Mouse (Mus musculus) intestine, postnatal 0 days (tissue): ENCODE results near the gene Gadd45b. TPM values are rescaled to one million over a fixed set of nuclear protein-coding genes. Genes with fewer than 3 reads are reported as not detected.

Experiments used
- ATAC-seq: fragments of 200-750 bp; cut with Nextera tagmentation; 2 replicates; pipeline ENCODE4 v1.8.0; 2017; ENCODE audit warnings: mild to moderate bottlenecking, moderate TSS enrichment, moderate library complexity
- H3K27ac ChIP-seq: fragments of 300-500 bp; sonication (generic); 2 replicates; pipeline ENCODE4 v1.5.1; 2014; ENCODE audit warnings: mild to moderate bottlenecking, low read depth, low read length, moderate library complexity
- H3K27me3 ChIP-seq: fragments of 300-500 bp; sonication (generic); replicated peaks from 2 replicates; pipeline ENCODE4 v1.6.1; 2014; ENCODE audit warnings: low read length, mixed read lengths; ENCODE audit not compliant: control insufficient read depth, insufficient read depth
- H3K36me3 ChIP-seq: fragments of 300-500 bp; sonication (generic); 2 replicates; pipeline ENCODE4 v1.6.1; 2014; ENCODE audit warnings: mild to moderate bottlenecking, moderate library complexity; ENCODE audit not compliant: control insufficient read depth, insufficient read depth
- H3K4me1 ChIP-seq: fragments of 300-500 bp; sonication (generic); replicated peaks from 2 replicates; pipeline ENCODE4 v1.6.1; 2014; ENCODE audit warnings: antibody characterized with exemption, low read length, mixed read lengths; ENCODE audit not compliant: control insufficient read depth, insufficient read depth
- H3K4me2 ChIP-seq: fragments of 300-500 bp; sonication (generic); replicated peaks from 2 replicates; pipeline ENCODE4 v1.6.1; 2014; ENCODE audit warnings: low read depth, mild to moderate bottlenecking, moderate library complexity
- H3K4me3 ChIP-seq: fragments of 300-500 bp; sonication (generic); 2 replicates; pipeline ENCODE4 v1.5.1; 2014; ENCODE audit warnings: low read depth, low read length
- H3K9ac ChIP-seq: fragments of 300-500 bp; sonication (generic); 2 replicates; pipeline ENCODE4 v1.6.1; 2014; ENCODE audit warnings: mild to moderate bottlenecking, low read depth, low read length
- H3K9me3 ChIP-seq: fragments of 300-500 bp; sonication (generic); 2 replicates; pipeline ENCODE4 v1.6.1; 2016; ENCODE audit warnings: mixed run types; ENCODE audit not compliant: control insufficient read depth
- CTCF ChIP-seq: sonication (generic); IDR thresholded peaks from 2 replicates; pipeline ENCODE4 v1.5.1; 2016; ENCODE audit warnings: low read depth, mild to moderate bottlenecking, control low read depth, antibody characterized with exemption, moderate library complexity
- WGBS: fragments of 180-500 bp; shearing (Covaris S2); extraction: QIAGEN DNeasy Blood & Tissue Kit; methylation state at CpG from one replicate; pipeline ENCODE4 v1.1.7; 2014; 5-methylcytosine and 5-hydroxymethylcytosine counted together
- polyA plus RNA-seq: library from polyadenylated mRNA; unstranded; fragments of >200 nt; fragmentation: Nextera tagmentation; extraction: Ambion mirVana; gene quantifications from 2 replicates; pipeline ENCODE4 v1.2.1, GENCODE M21; 2015

Gene Gadd45b
- polyA plus RNA-seq, 1 experiment from 2014 or later = 19.9 TPM

DNA sequence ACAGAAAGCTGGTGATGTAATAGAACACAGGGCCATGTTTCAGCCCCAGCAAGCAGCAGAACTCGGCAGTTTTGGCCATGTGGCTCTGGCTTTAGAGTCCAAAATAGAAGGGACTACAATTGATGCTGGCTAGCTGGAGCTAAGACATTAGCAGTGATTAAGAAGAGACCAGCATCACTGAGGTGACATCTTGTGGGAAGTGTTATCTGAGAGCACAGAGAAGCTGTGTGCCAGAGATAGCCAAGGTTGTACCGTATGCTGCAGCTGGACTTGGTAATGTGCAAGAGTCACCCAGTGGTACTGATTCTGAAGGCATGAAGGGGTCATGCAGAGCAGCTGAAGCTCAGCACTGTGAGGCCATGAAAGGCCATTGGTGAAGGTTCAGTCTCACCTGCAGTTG is 14.6 kb upstream of the Gadd45b start:
- Histone ChIP-seq H3K27me3 (no peaks in the 10 kb centered on the region), H3K4me3 (no peak overlapping the region), H3K4me1 (peaks cover 6% of the 10 kb centered on the region; the same call in 1 of the 2 replicates), H3K36me3 (peaks cover 3% of the 10 kb centered on the region; the same call in 1 of the 2 replicates), H3K27ac (peak overlapping the region; percentile 78; the same call in 1 of the 2 replicates), H3K9me3 (no peaks in the 10 kb centered on the region), H3K4me2 (no peak overlapping the region), H3K9ac (no peak overlapping the region)
- 71% methylated on average over 2 of the region's 2 CpGs for WGBS
- ATAC-seq = no peak
- TF ChIP-seq CTCF = no peak

DNA sequence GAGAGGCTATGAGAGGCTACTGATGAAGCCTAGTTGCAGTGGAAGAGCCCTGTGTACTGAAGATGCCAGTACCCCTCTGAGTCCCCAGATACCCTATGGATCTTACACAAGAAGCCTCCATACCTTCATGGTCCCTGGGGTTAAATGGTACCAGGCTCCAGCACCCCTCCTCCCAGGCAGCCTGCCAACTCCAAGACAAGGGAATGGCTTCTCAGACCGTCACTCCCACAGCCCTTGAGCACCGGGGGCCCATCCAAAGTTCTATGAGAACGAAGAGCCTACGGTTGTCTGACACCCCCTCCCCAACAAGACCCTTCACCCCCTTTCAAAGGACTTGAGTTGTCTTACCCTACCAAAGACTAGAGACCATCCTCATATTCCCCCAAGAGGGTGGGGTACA is 14.1 kb upstream of the Gadd45b start:
- Histone ChIP-seq H3K27me3 (no peaks in the 10 kb centered on the region), H3K9ac (no peak overlapping the region), H3K27ac (0 out of 2 replicates have a peak overlapping the region, but pooled peaks have one; percentile 2), H3K4me3 (no peak overlapping the region), H3K9me3 (no peaks in the 10 kb centered on the region), H3K36me3 (no peaks in the 10 kb centered on the region; the same call in 1 of the 2 replicates), H3K4me2 (no peak overlapping the region), H3K4me1 (peaks cover 6% of the 10 kb centered on the region; the same call in 1 of the 2 replicates)
- 78% methylated on average over 4 of the region's 4 CpGs for WGBS
- no peak for ATAC-seq
- no peak for TF ChIP-seq CTCF

DNA sequence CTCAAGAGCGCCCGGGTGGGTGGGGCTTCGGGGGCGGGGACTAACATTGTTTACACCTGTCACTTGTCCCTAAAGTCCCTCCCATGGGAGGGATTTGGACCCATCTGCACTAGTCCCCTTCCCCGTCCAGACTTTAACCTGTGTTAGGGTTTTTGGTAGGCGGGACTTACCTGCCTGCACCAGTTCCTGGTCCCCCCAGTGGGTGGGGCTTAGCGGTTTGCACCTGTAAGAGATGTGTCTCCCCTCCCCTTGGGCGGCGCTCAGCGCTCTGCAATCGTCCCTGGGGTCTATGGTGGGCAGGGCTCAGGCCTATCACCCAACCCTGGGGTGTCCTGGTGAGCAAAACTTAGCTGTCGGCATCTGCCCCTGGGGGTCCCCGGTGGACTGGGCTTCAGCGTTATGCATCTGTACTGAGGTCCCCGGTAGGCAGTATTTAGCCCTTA is 12.5 kb upstream of the Gadd45b start:
- WGBS = 3% methylated on average over 15 of the region's 15 CpGs

GRCm38 (mm10) chr10:80917779-80918434 is 12.0 kb upstream of the Gadd45b start, which contains the start of gene Lmnb2:
TSS of gene Lmnb2 (minus strand) at chr10:80918245.
- peak; percentile 31 for TF ChIP-seq CTCF
- Histone ChIP-seq H3K9ac (peak within 1 kb of the TSS; percentile 66), H3K4me2 (peak within 1 kb of the TSS; percentile 93), H3K9me3 (no peaks in the 10 kb centered on the region), H3K36me3 (no peaks in the 10 kb centered on the region; the same call in 1 of the 2 replicates), H3K27ac (peak within 1 kb of the TSS; percentile 71), H3K27me3 (no peaks in the 10 kb centered on the region), H3K4me1 (peaks cover 6% of the 10 kb centered on the region; the same call in 1 of the 2 replicates), H3K4me3 (peak within 1 kb of the TSS; percentile 83)
- under 1% methylated on average over 61 of the region's 61 CpGs for WGBS
- ATAC-seq = 0 out of 2 replicates have a peak, but pooled peaks have one; percentile 2

More for the DNA sequence above, 12.5 kb upstream of the Gadd45b start:
- peak overlapping the region; percentile 66 for H3K9ac ChIP-seq
- H3K27me3 ChIP-seq = no peaks in the 10 kb centered on the region
- peak overlapping the region; percentile 93 for H3K4me2 ChIP-seq
- peak overlapping the region; percentile 71 for H3K27ac ChIP-seq
- TF ChIP-seq CTCF = no peak
- H3K36me3 ChIP-seq = no peaks in the 10 kb centered on the region; the same call in 1 of the 2 replicates
- H3K9me3 ChIP-seq = no peaks in the 10 kb centered on the region
- peak overlapping the region; percentile 83 for H3K4me3 ChIP-seq
- peaks cover 6% of the 10 kb centered on the region; the same call in 1 of the 2 replicates for H3K4me1 ChIP-seq
- peak; percentile 46 for ATAC-seq

- 17% methylated on average over 16 of the region's 16 CpGs for WGBS
- H3K27ac ChIP-seq = no peak overlapping the region
- no peaks in the 10 kb centered on the region for H3K36me3 ChIP-seq
Observed at GRCm38 (mm10) chr10:80921923-80922322, 8.0 kb upstream of the Gadd45b start.

GRCm38 (mm10) chr10:80925472-80925871 is 4.4 kb upstream of the Gadd45b start:
- no peaks in the 10 kb centered on the region for H3K27me3 ChIP-seq
- ATAC-seq = no peak
- no peaks in the 10 kb centered on the region for H3K36me3 ChIP-seq
- no peak for TF ChIP-seq CTCF
- no peak overlapping the region for H3K9ac ChIP-seq
- no peak overlapping the region for H3K4me2 ChIP-seq
- no peaks in the 10 kb centered on the region for H3K4me1 ChIP-seq
- no peaks in the 10 kb centered on the region for H3K9me3 ChIP-seq
- no peak overlapping the region for H3K27ac ChIP-seq
- WGBS = 41% methylated on average over 3 of the region's 3 CpGs
- no peak overlapping the region for H3K4me3 ChIP-seq

More at GRCm38 (mm10) chr10:80921923-80922322, 8.0 kb upstream of the Gadd45b start:
- H3K4me3 ChIP-seq = peak overlapping the region; percentile 33
- no peak for ATAC-seq
- H3K4me2 ChIP-seq = peak overlapping the region; percentile 55
- no peaks in the 10 kb centered on the region for H3K4me1 ChIP-seq
- TF ChIP-seq CTCF = no peak
- no peaks in the 10 kb centered on the region for H3K27me3 ChIP-seq
- H3K9ac ChIP-seq = no peak overlapping the region
- H3K9me3 ChIP-seq = no peaks in the 10 kb centered on the region
